Mouse (Mus musculus): ENCODE measurements around the gene Gm28308. TPM values are rescaled to one million over a fixed set of nuclear protein-coding genes. Genes with fewer than 3 reads are reported as not detected.

Gene Gm28308
- total and polyA plus RNA-seq, 3 experiments = not detected

GRCm38 (mm10) chr6:52203121-52203370, 10.1 kb downstream of the Gm28308 start (continued):
- TF ChIP-seq E2F4 (IDR thresholded peaks at IDR 0.05; ENCODE audit: insufficient replicate concordance, low read depth, low read length) (no peak), NELFE (IDR thresholded peaks at IDR 0.05; ENCODE audit: low read depth, low read length) (no peak)

GRCm38 (mm10) chr6:52202362-52203120, 10.6 kb downstream of the Gm28308 start:
- dilution Hi-C loops (cut with MboI; ENCODE audit: extremely low pct_ligation_motif_present, extremely low pct_unique_long_range_greater_than_20kb, low sequenced_read_pairs) (no loop called here), in situ Hi-C loops (cut with MboI; ENCODE audit: low pct_ligation_motif_present, low pct_unique_long_range_greater_than_20kb, low sequenced_read_pairs) (loop anchor here (25.0 kb wide), 1 partner anchor 190 kb away; the partner anchor contains the start of gene Skap2)
- Histone ChIP-seq H3K9me3 (replicated peaks; ENCODE audit: low read length) (peaks cover 39% of the 10 kb centered on the region), H3K27ac (ENCODE audit: insufficient read depth, low read depth) (no peak overlapping the region), H3K36me3 (replicated peaks in 1 of 2; ENCODE audit: control insufficient read depth in 1 of 2, insufficient read depth in 1 of 2, low read length in 1 of 2) (peaks cover 23 to 45% of the 10 kb centered on the region in 2 experiments), H3K4me1 (ENCODE audit: control insufficient read depth in 1 of 2, insufficient read depth in 2 of 2) (peaks cover 0 to 5% of the 10 kb centered on the region in 2 experiments; a peak in 1 of 4 replicates), H3K4me3 (replicated peaks in 1 of 3; ENCODE audit: low read depth in 2 of 3, low read length in 2 of 3, poor library complexity in 1 of 3) (no peak overlapping the region), H3K9ac (ENCODE audit: insufficient read depth, low read depth) (no peak overlapping the region), H3K4me2 (ENCODE audit: insufficient read depth, low read depth, poor library complexity, severe bottlenecking) (no peak overlapping the region), H3K27me3 (replicated peaks) (no peaks in the 10 kb centered on the region), H3K79me2 (replicated peaks; ENCODE audit: control insufficient read depth, extremely low read depth, insufficient read depth, poor library complexity, severe bottlenecking) (no peaks in the 10 kb centered on the region)
- no peak for TF ChIP-seq MEF2A (IDR thresholded peaks at IDR 0.05; ENCODE audit: borderline replicate concordance, low read depth, low read length)
- TF ChIP-seq ZC3H11A (IDR thresholded peaks at IDR 0.05; ENCODE audit: low read depth, low read length) = no peak
- no peak for TF ChIP-seq NELFE (IDR thresholded peaks at IDR 0.05; ENCODE audit: low read depth, low read length)
- TF ChIP-seq CTCF (conservative IDR thresholded peaks at IDR 0.05 in 1 of 2, IDR thresholded peaks at IDR 0.05 in 1 of 2; ENCODE audit: low read depth in 2 of 2, low read length in 2 of 2) = no peak
- no peak for TF ChIP-seq MAZ (IDR thresholded peaks at IDR 0.05; ENCODE audit: low read depth, low read length)
- no peak for TF ChIP-seq MXI1 (IDR thresholded peaks at IDR 0.05; ENCODE audit: low read depth, low read length)
- no peak for TF ChIP-seq KAT2A (IDR thresholded peaks at IDR 0.05; ENCODE audit: insufficient replicate concordance, low read length)
- no peak for TF ChIP-seq CHD1 (IDR thresholded peaks at IDR 0.05; ENCODE audit: low read depth, low read length)
- no peak for TF ChIP-seq CHD2 (IDR thresholded peaks at IDR 0.05; ENCODE audit: low read length)
- TF ChIP-seq RAD21 (IDR thresholded peaks at IDR 0.05; ENCODE audit: low read depth, low read length) = no peak
- no peak for TF ChIP-seq ZNF384 (IDR thresholded peaks at IDR 0.05; ENCODE audit: low read depth, low read length)
- TF ChIP-seq MYC (IDR thresholded peaks at IDR 0.05; ENCODE audit: low read depth, low read length) = no peak
- no peak for TF ChIP-seq TBP (conservative IDR thresholded peaks at IDR 0.05; ENCODE audit: low read depth, low read length)
- no peak for TF ChIP-seq SIN3A (IDR thresholded peaks at IDR 0.05; ENCODE audit: low read length)
- TF ChIP-seq ZKSCAN1 (IDR thresholded peaks at IDR 0.05; ENCODE audit: borderline replicate concordance, low read depth, low read length) = no peak
- no peak for TF ChIP-seq JUN (IDR thresholded peaks at IDR 0.05; ENCODE audit: insufficient read depth, low read depth, low read length)
- no peak for DNase-seq (ENCODE audit: extremely low read depth)

GRCm38 (mm10) chr6:52201269-52201668, 11.9 kb downstream of the Gm28308 start:
- in situ Hi-C loops (cut with MboI; ENCODE audit: low pct_ligation_motif_present, low pct_unique_long_range_greater_than_20kb, low sequenced_read_pairs) = loop anchor here (25.0 kb wide), 1 partner anchor 189 kb away; the partner anchor contains the start of gene Skap2
- no peak overlapping the region for H3K4me2 ChIP-seq (ENCODE audit: insufficient read depth, low read depth, poor library complexity, severe bottlenecking)

More at GRCm38 (mm10) chr6:52201269-52201668, 11.9 kb downstream of the Gm28308 start:
- no peak for DNase-seq (ENCODE audit: extremely low read depth)
- Histone ChIP-seq H3K4me3 (replicated peaks in 1 of 3; ENCODE audit: low read depth in 2 of 3, low read length in 2 of 3, poor library complexity in 1 of 3) (no peak overlapping the region), H3K36me3 (replicated peaks in 1 of 2; ENCODE audit: control insufficient read depth in 1 of 2, insufficient read depth in 1 of 2, low read length in 1 of 2) (peaks cover 21 to 35% of the 10 kb centered on the region in 2 experiments), H3K79me2 (replicated peaks; ENCODE audit: control insufficient read depth, extremely low read depth, insufficient read depth, poor library complexity, severe bottlenecking) (no peaks in the 10 kb centered on the region), H3K9ac (ENCODE audit: insufficient read depth, low read depth) (no peak overlapping the region), H3K27me3 (replicated peaks) (no peaks in the 10 kb centered on the region), H3K27ac (ENCODE audit: insufficient read depth, low read depth) (no peak overlapping the region), H3K4me1 (ENCODE audit: control insufficient read depth in 1 of 2, insufficient read depth in 2 of 2) (peaks cover 0 to 5% of the 10 kb centered on the region in 2 experiments; a peak in 1 of 4 replicates), H3K9me3 (replicated peaks; ENCODE audit: low read length) (peaks cover 31% of the 10 kb centered on the region)
- TF ChIP-seq RAD21 (IDR thresholded peaks at IDR 0.05; ENCODE audit: low read depth, low read length) = no peak
- TF ChIP-seq TBP (conservative IDR thresholded peaks at IDR 0.05; ENCODE audit: low read depth, low read length) = no peak
- no peak for TF ChIP-seq MEF2A (IDR thresholded peaks at IDR 0.05; ENCODE audit: borderline replicate concordance, low read depth, low read length)
- no peak for TF ChIP-seq USF1 (IDR thresholded peaks at IDR 0.05; ENCODE audit: low read depth, low read length)
- TF ChIP-seq ZKSCAN1 (IDR thresholded peaks at IDR 0.05; ENCODE audit: borderline replicate concordance, low read depth, low read length) = no peak
- no peak for TF ChIP-seq ZMIZ1 (IDR thresholded peaks at IDR 0.05; ENCODE audit: low read depth, low read length)
- no peak for TF ChIP-seq KAT2A (IDR thresholded peaks at IDR 0.05; ENCODE audit: insufficient replicate concordance, low read length)
- TF ChIP-seq JUN (IDR thresholded peaks at IDR 0.05; ENCODE audit: insufficient read depth, low read depth, low read length) = no peak
- TF ChIP-seq MAX (IDR thresholded peaks at IDR 0.05; ENCODE audit: low read length) = no peak
- TF ChIP-seq ZNF384 (IDR thresholded peaks at IDR 0.05; ENCODE audit: low read depth, low read length) = no peak
- TF ChIP-seq CHD2 (IDR thresholded peaks at IDR 0.05; ENCODE audit: low read length) = no peak
- TF ChIP-seq JUND (conservative IDR thresholded peaks at IDR 0.05; ENCODE audit: low read depth, low read length) = no peak
- dilution Hi-C loops (cut with MboI; ENCODE audit: extremely low pct_ligation_motif_present, extremely low pct_unique_long_range_greater_than_20kb, low sequenced_read_pairs) = no loop called here
